Mouse (Mus musculus): ENCODE data around the gene Adamts9.

GRCm38 (mm10) chr6:92943057-92943781 lies at the start of gene Adamts9:
- TF ChIP-seq CTCF (IDR thresholded peaks at IDR 0.05; ENCODE audit: borderline replicate concordance, insufficient read depth, low read depth, low read length) (no peak), POLR2A (IDR thresholded peaks at IDR 0.05; ENCODE audit: borderline replicate concordance, insufficient read depth, low read length) (no peak)

All from cerebellum, adult 2 months (tissue).